Mouse (Mus musculus) ES-Bruce4 (cell line): ENCODE measurements around the gene Me3.

Experiments used
- CTCF ChIP-seq: IDR thresholded peaks from one replicate; pipeline ENCODE4 v1.8.1; 2011; ENCODE audit warnings: low read depth, low read length
- EP300 ChIP-seq: IDR thresholded peaks from 2 replicates; pipeline ENCODE4 v1.6.1; 2011; ENCODE audit warnings: low read depth, low read length; ENCODE audit not compliant: insufficient read depth
- POLR2A ChIP-seq: IDR thresholded peaks from one replicate; pipeline ENCODE4 v1.8.1; 2011; ENCODE audit warnings: low read length; ENCODE audit not compliant: insufficient read depth

DNA sequence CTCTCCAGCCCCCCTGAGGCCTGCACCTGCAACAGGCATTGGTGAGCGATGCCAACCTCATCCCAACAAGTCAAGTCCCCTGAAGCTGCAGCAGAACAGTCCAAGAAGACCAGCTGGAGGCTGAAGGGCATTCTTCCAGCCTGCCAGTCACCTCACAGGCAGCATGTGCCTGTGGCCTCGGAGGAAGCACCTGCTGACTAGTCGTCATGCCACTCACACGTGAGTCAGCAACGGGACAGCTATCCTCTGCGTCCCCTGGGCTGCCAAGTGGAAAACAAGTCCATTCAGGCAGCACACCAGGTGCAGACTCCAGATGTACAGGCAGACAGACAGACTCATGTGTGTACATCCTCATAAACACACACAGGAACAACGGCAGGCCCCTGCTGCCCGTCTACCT lies 203.4 kb downstream of the Me3 start:
- TF ChIP-seq CTCF (no peak), POLR2A (no peak), EP300 (no peak)
